Mouse (Mus musculus) gastrocnemius, postnatal 25 days (tissue): ENCODE measurements at regions not wholly inside any gene's neighbourhood (a gene's known extent, or its start where the extent isn't known, plus 50 kb on each side); places are given as distances from the start of the nearest gene placed in this dataset.
"Not testable (repeated sequence)": the region's sequence is repeated elsewhere in the genome, so short reads cannot be mapped to it uniquely, and the experiment has no call there.

ENCODE experiments used
- DNase-seq: peaks from one replicate; pipeline ENCODE4 v3.0.0; 2022

- no peak for DNase-seq
Observed at GRCm38 (mm10) chr15:5869289-5869688, 430.3 kb upstream of the Dab2 start.

- peak; percentile 28 for DNase-seq
Observed at GRCm38 (mm10) chr15:5869866-5870265, 429.7 kb upstream of the Dab2 start.

GRCm38 (mm10) chr15:5872042-5872441, 427.5 kb upstream of the Dab2 start:
- DNase-seq: no peak

GRCm38 (mm10) chr15:5877749-5878148, 421.8 kb upstream of the Dab2 start:
- DNase-seq: no peak

GRCm38 (mm10) chr15:5891188-5891587, 408.4 kb upstream of the Dab2 start:
- no peak for DNase-seq

- no peak for DNase-seq
Observed at GRCm38 (mm10) chr15:5892034-5892433, 407.6 kb upstream of the Dab2 start.

DNA sequence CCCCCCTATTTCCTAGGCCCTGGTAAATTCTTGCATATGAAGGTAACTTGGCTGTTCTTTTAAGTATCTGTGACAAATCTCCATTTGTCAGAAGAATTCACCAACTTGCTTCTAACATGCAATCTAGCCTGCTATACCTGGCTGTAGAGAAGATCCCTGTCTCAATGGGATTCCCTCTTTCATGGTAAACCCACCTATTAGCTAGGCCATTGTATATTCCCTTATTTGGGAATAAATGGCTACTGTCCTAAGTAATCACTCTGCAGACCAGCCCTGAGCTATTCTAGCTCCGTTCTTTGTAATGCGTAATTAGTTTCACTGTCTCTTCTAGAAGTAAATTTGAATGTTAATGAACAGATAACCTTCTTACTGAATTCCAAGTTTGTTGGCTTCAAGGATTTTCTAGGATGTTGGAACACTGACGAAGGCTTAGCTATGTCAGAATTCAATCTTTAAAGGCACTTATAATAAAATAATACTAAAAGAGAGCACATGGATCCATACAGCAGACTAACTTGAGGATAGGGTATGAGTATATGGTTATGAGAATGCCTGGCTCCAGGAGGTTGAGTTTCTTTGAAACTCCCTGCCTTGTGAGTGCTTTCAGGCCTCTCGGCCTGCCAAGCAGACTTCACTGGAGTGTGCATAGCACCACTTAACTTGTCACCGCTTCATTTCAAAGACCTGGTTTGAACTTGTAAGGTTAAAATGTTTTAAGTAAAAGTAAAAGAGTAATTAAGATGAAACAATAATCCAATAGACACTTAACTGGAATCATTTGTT, 403.7 kb upstream of the Dab2 start:
- DNase-seq: not testable (repeated sequence)

DNA sequence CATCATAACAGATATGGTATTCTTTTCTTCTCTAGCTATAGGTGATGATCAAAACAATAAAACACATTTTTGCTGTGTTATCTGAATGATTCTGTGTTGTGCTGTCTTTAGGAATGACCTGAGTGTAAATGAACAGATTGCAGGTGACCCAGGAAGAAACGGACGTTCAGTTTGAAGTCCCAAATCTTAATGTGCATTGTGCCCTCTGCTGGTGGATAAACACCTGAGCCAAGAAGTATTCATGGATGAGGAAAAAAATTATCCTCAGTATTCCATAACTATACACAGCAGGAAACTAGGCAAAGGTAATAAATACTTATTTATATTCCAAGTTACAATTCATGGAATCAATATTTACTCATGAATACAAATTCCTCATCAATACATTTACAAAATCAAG, 384.3 kb upstream of the Dab2 start:
- DNase-seq: no peak

- DNase-seq: no peak
Observed at GRCm38 (mm10) chr15:5920058-5920457, 379.5 kb upstream of the Dab2 start.

DNA sequence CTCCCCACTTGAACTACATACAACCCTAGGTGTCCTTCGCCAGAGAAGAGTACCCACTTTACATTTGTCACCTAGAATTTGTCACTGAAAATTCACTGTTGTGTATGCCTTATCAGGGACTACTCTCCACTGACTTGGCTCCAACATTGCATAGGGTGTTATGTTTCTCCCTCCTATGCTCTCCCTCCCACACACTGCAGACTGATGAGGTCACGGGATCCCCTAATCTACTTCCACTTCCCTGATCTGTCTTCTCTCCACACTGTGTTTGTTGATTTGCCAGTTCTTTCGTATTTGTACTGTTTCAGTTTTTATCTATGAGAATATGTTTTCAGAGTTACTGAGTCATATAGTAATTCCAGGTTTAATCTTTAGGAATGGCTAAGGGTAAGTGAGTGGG, 371.8 kb upstream of the Dab2 start:
- DNase-seq: no peak

DNA sequence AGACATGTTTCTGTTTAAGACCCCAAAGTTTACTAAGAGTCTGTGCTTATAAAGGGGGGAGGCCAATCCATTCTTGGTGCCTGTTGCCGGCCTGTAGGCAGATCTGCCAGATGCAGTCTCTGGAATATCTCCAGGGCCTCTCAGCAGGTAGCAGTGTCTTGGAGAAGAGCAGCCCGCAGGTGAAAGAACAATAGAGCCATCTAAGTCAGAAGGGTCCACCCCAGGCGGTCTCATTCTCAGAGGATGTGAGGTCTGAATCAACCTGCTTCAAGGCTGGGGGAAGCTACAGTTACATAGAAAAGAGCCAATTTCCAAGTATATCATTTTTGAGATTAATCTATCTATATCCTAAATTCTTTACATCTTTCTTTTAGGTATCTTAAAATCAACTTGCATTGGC, 366.0 kb upstream of the Dab2 start:
- no peak for DNase-seq

DNA sequence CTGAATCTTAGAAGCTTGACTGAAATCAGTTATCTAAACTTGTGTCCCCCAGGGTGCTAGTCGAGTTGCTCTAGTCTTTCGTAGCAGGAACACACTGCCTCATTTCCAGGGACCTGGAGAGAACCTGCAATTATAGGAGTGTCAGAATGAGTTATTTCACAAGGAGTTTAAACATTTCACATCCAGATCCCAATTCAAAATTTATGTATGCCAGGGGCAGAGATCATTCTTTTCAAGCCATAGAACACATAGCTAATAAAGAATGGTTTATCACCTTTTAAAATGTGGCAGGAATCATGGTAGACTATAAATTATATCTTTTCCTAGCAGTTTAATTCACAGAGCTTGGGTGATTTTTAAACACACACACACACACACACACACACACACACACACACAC, 358.6 kb upstream of the Dab2 start:
- DNase-seq: no peak

DNA sequence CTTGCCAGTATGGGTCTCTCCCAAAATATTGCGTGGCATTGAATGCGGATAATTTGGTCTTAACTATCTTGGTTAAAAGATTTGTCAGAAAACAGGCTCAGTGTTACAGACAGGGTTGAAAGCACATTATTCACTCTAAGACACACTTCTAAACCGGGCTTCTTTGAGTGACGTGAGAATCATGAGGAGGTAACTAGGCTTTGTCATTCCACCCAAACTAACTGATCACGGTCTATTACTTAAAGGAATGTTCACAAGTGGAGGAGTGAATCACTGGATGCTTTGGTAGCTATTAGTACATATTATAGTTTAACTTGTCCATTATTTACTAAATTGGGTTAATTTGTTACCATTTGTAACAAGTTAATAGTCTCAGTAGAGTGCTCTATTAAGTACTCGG, 352.9 kb upstream of the Dab2 start:
- DNase-seq: no peak

GRCm38 (mm10) chr15:5950919-5951318, 348.7 kb upstream of the Dab2 start:
- no peak for DNase-seq

DNA sequence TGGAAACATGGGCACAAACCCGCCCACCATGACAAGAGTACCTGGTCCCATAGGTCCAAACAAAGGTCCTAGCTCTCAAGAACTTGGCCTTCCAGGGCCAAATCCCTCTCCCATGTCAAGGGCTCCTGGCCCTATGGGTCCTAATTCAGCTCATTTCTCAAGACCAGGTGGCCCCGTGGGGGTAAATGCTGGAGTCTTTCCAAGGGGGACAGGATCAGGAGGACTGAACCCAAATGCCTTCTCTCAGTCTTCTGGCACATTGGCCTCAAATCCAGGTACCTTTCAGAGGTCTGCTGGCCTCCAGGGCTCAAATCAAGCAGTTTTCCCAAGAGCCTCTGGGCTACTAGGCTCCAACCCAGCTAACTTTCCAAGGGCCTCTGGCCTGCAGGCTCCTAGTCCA, 347.9 kb upstream of the Dab2 start:
- not testable (repeated sequence) for DNase-seq

DNA sequence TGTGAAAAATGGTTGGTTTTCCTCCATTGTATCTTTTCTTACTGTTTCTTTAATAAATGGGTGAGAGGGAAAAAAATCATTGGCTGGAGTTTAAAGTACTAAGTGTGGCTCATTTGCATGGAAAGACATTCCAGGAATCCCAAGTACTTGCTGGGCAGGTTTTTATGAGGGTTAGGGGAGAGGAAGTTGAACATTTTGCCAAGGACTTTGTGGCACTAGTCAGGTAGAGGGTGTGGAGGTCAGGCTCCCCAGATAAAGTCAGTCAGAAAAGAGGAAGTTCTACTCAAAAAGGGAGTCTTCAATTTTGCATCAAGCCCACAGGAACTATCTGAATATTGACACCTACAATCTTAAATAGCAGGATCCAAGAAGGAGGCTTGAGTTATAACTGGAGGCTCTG, 346.5 kb upstream of the Dab2 start:
- no peak for DNase-seq

- DNase-seq: no peak
Observed at GRCm38 (mm10) chr15:5991351-5992065, 308.1 kb upstream of the Dab2 start.

GRCm38 (mm10) chr15:5992146-5992545, 307.4 kb upstream of the Dab2 start:
- not testable (repeated sequence) for DNase-seq

GRCm38 (mm10) chr15:6000816-6001215, 298.8 kb upstream of the Dab2 start:
- no peak for DNase-seq

GRCm38 (mm10) chr15:6001394-6001793, 298.2 kb upstream of the Dab2 start:
- no peak for DNase-seq

GRCm38 (mm10) chr15:6014982-6015381, 284.6 kb upstream of the Dab2 start:
- no peak for DNase-seq

DNA sequence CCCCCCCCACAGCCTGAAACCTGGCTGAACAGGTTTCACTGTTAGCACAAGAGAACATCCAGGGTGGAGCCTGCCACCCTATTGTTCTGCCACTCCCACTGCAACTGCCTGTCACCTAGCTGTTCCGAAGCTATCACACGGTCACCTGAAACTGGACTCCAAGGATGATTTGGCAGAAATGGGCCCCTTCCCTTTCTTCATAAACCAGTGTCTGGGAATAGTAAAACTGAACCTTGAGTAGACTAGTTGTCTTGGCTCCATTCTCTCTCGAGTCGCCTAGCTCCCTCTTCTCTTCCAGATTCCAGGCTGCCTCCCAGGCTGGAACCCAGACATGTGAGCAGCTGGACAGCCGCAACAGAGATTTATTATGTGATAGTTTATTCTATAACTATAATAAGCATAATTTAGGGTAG, 282.9 kb upstream of the Dab2 start:
- no peak for DNase-seq

GRCm38 (mm10) chr15:6025543-6025942, 274.0 kb upstream of the Dab2 start:
- no peak for DNase-seq

DNA sequence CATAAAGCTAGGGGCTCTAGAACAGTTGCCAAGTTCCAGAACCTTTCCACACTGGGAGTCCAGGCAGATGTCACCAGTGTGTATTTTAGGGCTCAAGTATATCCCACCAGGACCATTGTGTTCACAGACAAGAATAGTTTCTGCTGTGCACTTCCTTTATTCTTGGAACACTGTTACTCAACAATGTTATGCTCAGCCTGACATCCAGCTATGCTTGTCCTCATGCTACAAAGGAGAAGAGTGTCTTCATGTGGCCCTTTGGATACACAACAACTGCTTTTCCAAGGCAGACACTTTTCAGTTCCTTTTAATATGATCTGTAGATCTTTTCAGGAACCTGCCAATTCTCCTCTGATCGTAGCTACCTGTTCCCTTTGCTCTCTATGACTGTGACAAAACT, 270.4 kb upstream of the Dab2 start:
- DNase-seq: no peak
